Mouse (Mus musculus) embryo, embryonic 11 days (tissue): ENCODE results near the gene Mpl.
A peak's percentile ranks its signal among the peaks of the same experiment; 100 is the strongest.

Experiments used
- DNase-seq: peaks from one replicate; pipeline ENCODE4 v3.0.0-alpha.2; 2015

Mpl gene

DNA sequence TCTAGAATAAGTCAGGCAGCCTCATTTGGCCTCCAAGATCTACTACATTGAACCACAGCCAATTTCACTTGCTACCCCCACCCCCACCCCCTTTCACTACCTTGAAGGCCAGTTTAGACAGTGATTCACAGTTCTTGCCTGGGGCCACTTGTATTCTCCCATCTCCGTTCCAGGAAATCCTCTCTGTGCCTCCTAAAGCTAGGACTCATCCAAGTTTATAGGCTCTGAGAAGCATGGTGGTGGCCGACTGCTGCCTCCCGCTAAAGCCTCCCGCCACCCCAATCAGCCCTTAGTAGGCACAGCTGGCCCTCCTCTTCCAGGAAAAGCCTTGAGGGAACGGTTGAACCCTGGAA, 29.9 kb downstream of the Mpl start:
- no peak for DNase-seq

GRCm38 (mm10) chr4:118425374-118425773, 31.9 kb downstream of the Mpl start:
- no peak for DNase-seq

- no peak for DNase-seq
These were observed 32.7 kb downstream of the Mpl start for GRCm38 (mm10) chr4:118424541-118425160.

DNA sequence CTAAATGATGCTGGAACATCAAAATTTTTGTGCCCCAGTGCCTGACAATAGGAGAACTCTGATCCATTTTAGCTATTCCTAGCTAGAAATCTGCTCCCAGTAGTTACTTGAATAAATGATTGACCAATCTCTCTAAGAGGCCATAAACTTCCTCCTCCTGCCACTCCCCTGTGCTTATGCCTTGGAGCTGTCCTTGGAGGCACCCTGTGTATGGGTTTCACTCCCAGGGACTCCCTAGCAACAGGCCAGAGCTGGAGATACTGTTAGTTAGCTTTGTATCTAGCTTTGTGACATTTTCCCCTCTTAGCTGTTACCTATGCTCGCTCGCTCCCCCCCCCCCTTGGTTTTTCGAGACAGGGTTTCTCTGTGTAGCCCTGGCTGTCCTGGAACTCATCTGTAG, 35.9 kb downstream of the Mpl start:
- DNase-seq, result no peak

GRCm38 (mm10) chr4:118417112-118417797, 40.1 kb downstream of the Mpl start:
- DNase-seq, result no peak

DNA sequence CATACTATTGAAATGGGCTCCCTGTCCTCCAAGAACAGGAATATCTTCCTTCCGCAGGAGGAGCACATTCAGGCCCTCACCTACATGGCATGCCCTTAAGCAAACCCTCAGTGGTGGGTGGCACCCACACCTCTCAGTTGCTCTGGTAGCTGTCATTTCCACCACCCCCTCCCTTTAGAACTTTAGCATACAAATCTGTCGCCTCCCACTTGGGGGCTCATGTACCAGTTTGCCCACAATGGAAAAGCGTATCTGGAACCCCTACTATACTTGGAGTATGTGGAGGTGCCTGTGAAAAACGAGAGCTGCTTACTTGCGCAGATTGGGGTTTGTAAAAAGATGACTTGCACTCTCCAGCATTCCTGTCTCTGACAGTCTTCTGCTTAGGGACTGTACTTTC, 41.0 kb downstream of the Mpl start:
- no peak for DNase-seq

GRCm38 (mm10) chr4:118415779-118416178, 41.5 kb downstream of the Mpl start:
- DNase-seq, result no peak

DNA sequence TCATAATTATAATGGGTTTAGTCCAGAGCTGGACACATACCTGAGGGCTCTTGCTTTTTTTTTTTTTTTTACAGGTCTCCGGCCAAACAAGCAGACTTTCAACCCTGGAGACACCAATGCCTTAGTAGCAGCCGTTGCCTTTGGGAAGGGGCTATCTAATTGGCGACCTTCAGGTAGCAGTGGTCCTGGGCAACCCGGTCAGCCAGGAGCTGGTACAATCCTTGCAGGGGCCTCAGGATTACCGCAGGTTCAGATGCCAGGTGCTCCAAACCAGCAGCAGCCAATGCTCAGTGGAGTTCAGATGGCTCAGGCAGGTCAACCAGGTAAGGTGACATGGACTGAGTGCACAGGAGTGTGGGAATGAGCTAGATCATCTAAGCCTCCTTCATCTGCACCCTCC, 43.8 kb downstream of the Mpl start:
- DNase-seq, result no peak

DNA sequence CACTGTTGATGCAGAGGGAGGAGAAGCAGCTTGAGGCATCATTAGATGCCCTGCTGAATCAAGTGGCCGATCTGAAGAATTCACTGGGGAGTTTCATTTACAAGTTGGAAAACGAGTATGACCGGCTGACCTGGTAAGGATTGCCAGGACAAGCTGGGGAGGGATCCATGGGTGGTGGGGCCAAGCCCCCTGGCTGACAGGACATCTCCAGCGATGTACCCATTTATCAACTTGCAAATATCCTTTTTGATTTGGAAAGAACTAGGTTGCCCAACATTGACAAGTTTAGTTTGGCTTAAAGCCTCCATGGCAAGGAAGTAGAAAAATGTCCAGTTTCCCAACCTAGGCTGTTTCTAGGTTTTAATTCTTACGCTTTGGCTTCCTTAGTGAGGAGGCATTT, 46.4 kb downstream of the Mpl start:
- no peak for DNase-seq

DNA sequence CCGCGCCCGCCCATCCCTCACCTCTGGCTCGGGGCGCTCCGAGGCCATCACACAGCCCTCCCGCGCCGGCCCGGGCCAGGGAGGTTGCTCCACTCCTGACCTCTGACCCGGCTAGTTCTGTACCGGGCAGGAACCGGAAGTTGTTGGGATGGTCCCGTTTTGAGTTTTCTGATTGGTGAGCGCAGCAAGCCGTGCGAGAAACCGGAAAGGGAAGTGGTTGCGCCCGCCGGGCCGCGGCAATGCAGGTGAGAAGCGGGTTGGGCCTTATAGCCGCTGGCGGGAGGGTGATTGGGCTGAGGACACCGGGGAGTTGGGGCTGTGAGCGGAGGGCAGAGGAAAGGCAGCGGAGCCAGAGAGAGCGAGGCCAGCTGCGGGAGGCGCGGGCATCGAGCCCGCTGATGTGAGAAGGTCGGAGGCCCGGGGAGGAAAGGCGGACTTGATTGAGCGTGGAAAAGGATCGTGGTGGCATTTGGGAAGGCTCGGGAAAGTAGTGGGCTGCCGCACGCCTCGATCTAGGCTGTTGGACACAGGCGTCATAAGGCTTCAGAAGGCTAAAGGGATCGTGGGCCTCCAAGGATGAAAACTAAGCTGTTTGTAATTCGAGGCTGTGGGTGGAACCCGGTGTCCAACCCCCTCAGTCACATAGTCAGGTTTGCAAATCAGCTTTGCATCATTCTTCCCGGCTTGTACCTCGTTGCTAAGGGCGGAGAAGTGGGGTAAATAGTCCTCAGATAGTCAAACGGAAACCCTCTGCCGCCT, 48.0 kb downstream of the Mpl start, which contains the start of the genes Szt2 and Med8:
Gene Szt2, minus strand, starts transcription at position 132 of the 759 bp plus-strand sequence.
Gene Med8, plus strand, starts transcription at position 196 of the 759 bp plus-strand sequence.
- DNase-seq, result peak; percentile 97

GRCm38 (mm10) chr4:118402701-118403100, 54.6 kb downstream of the Mpl start:
- DNase-seq, result no peak

DNA sequence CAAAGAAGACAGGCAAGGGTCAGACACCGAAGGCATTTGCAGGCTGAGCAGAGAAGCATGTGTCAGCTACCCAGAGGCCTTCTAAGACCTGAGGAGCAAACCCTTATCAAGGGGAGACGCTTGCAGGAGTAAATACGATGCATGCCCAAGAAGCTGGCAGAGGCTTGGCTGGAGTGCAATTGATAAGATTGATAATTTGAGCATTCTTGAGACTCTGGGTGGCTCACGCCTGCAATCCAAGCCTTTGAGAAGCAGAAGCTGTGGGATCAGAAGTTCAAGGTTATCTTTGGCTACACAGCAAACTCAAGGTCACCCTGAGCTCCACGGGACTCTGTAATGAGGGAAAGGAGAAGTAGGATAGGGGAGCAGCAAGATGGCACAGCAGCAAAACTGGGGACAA, 55.4 kb downstream of the Mpl start:
- no peak for DNase-seq

DNA sequence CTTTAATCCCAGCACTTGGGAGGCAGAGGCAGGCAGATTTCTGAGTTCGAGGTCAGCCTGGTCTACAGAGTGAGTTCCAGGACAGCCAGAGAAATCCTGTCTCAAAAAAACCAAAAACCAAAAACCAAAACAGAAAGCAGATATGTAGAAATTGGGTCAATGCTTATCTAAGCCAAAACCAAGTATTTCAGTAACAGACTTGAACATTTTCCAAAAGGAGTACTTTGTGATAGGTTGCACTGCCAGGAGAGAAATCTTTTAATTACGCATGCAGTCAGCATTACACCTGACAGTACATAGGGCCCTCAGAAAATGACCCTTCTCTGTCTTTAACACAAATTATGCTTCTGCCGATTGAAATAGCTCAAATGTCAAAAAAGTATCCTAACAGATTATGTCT, 55.9 kb downstream of the Mpl start:
- DNase-seq, result no peak

GRCm38 (mm10) chr4:118398400-118398799, 58.9 kb downstream of the Mpl start:
- no peak for DNase-seq

DNA sequence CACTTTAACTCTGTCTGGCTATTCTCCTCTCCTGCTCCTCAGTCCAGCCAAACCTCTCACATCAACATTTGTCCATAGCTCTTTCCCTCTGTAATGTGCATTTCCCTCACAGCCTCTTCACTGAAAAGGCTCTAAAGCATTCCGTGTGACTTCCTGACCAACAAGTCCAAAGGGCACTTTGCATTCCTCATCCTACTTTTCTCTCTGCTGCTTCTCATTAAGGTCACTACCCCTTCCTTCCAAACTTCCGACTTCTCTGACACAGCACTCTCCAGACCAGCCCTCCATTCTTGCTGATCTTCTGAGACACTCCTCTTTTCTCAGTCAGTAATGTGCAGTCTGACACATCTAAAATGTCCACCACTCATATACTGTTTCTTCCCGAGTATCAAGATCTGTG, 60.9 kb downstream of the Mpl start:
- DNase-seq, result no peak

DNA sequence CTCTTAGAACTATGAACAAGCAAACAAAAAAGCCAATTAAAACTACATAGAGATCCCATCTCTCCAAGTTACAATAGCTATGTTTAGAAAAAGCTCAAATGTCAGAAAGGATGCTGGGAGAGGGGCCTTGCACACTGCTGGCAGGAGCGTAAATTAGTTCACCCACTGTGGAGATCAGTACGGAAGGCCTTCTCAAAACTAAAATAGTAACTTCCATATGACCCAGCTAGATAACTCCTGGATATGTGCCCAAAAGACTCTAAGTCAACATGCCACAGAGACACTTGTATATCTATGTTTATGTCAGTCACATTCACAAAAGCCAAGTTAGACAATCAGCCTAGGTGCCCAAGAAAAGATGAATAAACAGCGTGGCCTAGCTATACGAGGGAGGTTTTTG, 62.0 kb downstream of the Mpl start:
- no peak for DNase-seq

- DNase-seq, result no peak
These were observed 62.8 kb downstream of the Mpl start for GRCm38 (mm10) chr4:118394505-118394904.
